Mouse (Mus musculus) small intestine, adult 2 months (tissue): ENCODE measurements around the gene Emc10.

Experiments used
- CTCF ChIP-seq: fragments of 200-500 bp; IDR thresholded peaks from 2 replicates; pipeline ENCODE4 v1.5.1; 2012; ENCODE audit warnings: low read depth, mild to moderate bottlenecking, control low read depth, inconsistent platforms, low read length, moderate library complexity, mixed read lengths; ENCODE audit not compliant: insufficient replicate concordance, insufficient read length; ENCODE audit errors: extremely low read depth
- POLR2A ChIP-seq: fragments of 200-500 bp; IDR thresholded peaks from 2 replicates; pipeline ENCODE4 v1.6.1; 2012; ENCODE audit warnings: low read depth, mild to moderate bottlenecking, control low read depth, inconsistent platforms, low read length, moderate library complexity

GRCm38 (mm10) chr7:44487936-44488335, 8.4 kb downstream of the Emc10 start:
- TF ChIP-seq CTCF (no peak), POLR2A (no peak)
